ENCODE assay signal across 16 mouse cellular contexts in genomic region chr2:24638102-24638954, GRCm38 (mm10).
DNase-seq lines count a peak whose midpoint lies in the region; ATAC-seq and TF ChIP-seq lines count a peak whose summit lies in the region.
"Had no signal": no experiment of that assay in that cellular context is flagged by ENCODE, and none has a peak within 500 bp of the region (broad histone marks: within the 10 kb centered on the region; RNA-seq: fewer than 3 reads in every experiment).

No protein-coding gene starts in this region.

- no peak for TF ChIP-seq CTCF in hindbrain, postnatal 0 days (IDR thresholded peaks at IDR 0.05; ENCODE audit: low read depth)

- H3K4me2 ChIP-seq in kidney, embryonic 14.5 days (replicated peaks; ENCODE audit: low read depth, low read length) = no peak overlapping the region
- no peak overlapping the region for H3K4me2 ChIP-seq in kidney, embryonic 16.5 days (replicated peaks; ENCODE audit: low read depth, low read length)
- H3K4me2 ChIP-seq in forebrain, embryonic 11.5 days (ENCODE audit: low read depth, low read length, severe bottlenecking) = no peak overlapping the region
- 0 out of 2 replicates have a peak overlapping the region, but pooled peaks have one; percentile 3 for H3K4me2 ChIP-seq in hindbrain, postnatal 0 days (ENCODE audit: low read depth, low read length)
- no peak overlapping the region for H3K4me2 ChIP-seq in neural tube, embryonic 15.5 days
- H3K4me2 ChIP-seq: embryonic facial prominence, embryonic 15.5 days; limb, embryonic 15.5 days had no signal

- no peak overlapping the region for H3K27ac ChIP-seq in kidney, embryonic 14.5 days (ENCODE audit: low read depth, low read length)
- H3K27ac ChIP-seq in kidney, embryonic 16.5 days (ENCODE audit: low read length) = no peak overlapping the region
- no peak overlapping the region; the same call in 1 of the 2 replicates for H3K27ac ChIP-seq in forebrain, embryonic 11.5 days (ENCODE audit: low read depth, low read length)
- H3K27ac ChIP-seq in hindbrain, postnatal 0 days = no peak overlapping the region
- 0 out of 2 replicates have a peak overlapping the region, but pooled peaks have one; percentile 19 for H3K27ac ChIP-seq in neural tube, embryonic 15.5 days (replicated peaks)
- H3K27ac ChIP-seq: embryonic facial prominence, embryonic 15.5 days; limb, embryonic 15.5 days had no signal

- no peak for DNase-seq in forebrain, embryonic 11.5 days (ENCODE audit: low spot score)
- DNase-seq in hindbrain, postnatal 0 days (ENCODE audit: low spot score) = peak; percentile 22
- DNase-seq in lung, adult 18-20 months = no peak
- DNase-seq in gastrocnemius, postnatal 10 days = no peak
- DNase-seq in gastrocnemius, postnatal 4 days (ENCODE audit: low spot score in 2 of 2) = no peak
- DNase-seq: adrenal gland, adult 8-10 months; cerebellum, adult 11-12 months; heart, postnatal 10 days; kidney, adult 9 months; lung, postnatal 4 days; thymus, postnatal 14 days had no signal

- ATAC-seq in kidney, embryonic 14.5 days (ENCODE audit: low FRiP score, low TSS enrichment) = 0 out of 2 replicates have a peak, but pooled peaks have one; percentile 28
- no peak for ATAC-seq in kidney, embryonic 16.5 days (ENCODE audit: low FRiP score, low TSS enrichment)
- ATAC-seq in forebrain, embryonic 11.5 days (replicated peaks; ENCODE audit: low FRiP score) = peak; percentile 36; the same call in 1 of the 2 replicates
- ATAC-seq in hindbrain, postnatal 0 days = peak; percentile 22; the same call in 1 of the 2 replicates
- peak; percentile 36; the same call in 1 of the 2 replicates for ATAC-seq in neural tube, embryonic 15.5 days (ENCODE audit: low FRiP score)

- WGBS in kidney, embryonic 14.5 days = 71% methylated on average over 14 of the region's 14 CpGs
- WGBS in kidney, embryonic 16.5 days = 66% methylated on average over 14 of the region's 14 CpGs
- 66% methylated on average over 14 of the region's 14 CpGs for WGBS in forebrain, embryonic 11.5 days
- 53% methylated on average over 14 of the region's 14 CpGs for WGBS in hindbrain, postnatal 0 days
- WGBS in neural tube, embryonic 15.5 days = 44% methylated on average over 14 of the region's 14 CpGs

- H3K4me1 ChIP-seq in kidney, embryonic 14.5 days (ENCODE audit: control insufficient read depth, insufficient read depth, low read length) = no peaks in the 10 kb centered on the region
- 0 out of 2 replicates have a peak, but pooled peaks cover 2% of the 10 kb centered on the region for H3K4me1 ChIP-seq in kidney, embryonic 16.5 days (ENCODE audit: insufficient read depth, low read length)
- peaks cover 5% of the 10 kb centered on the region; the same call in 1 of the 2 replicates for H3K4me1 ChIP-seq in forebrain, embryonic 11.5 days (replicated peaks; ENCODE audit: control insufficient read depth, insufficient read depth, low read length)
- H3K4me1 ChIP-seq in hindbrain, postnatal 0 days (ENCODE audit: insufficient read depth, low read length) = no peaks in the 10 kb centered on the region
- no peaks in the 10 kb centered on the region for H3K4me1 ChIP-seq in neural tube, embryonic 15.5 days

- no peaks in the 10 kb centered on the region for H3K36me3 ChIP-seq in kidney, embryonic 14.5 days (ENCODE audit: control insufficient read depth, insufficient read depth, low read length)
- H3K36me3 ChIP-seq in kidney, embryonic 16.5 days (ENCODE audit: insufficient read depth, low read length) = no peaks in the 10 kb centered on the region
- H3K36me3 ChIP-seq in forebrain, embryonic 11.5 days (ENCODE audit: control insufficient read depth, insufficient read depth, low read length) = no peaks in the 10 kb centered on the region
- H3K36me3 ChIP-seq in hindbrain, postnatal 0 days (ENCODE audit: insufficient read depth, low read length) = peaks cover 14% of the 10 kb centered on the region
- peaks cover 49% of the 10 kb centered on the region for H3K36me3 ChIP-seq in neural tube, embryonic 15.5 days
- H3K36me3 ChIP-seq: embryonic facial prominence, embryonic 15.5 days; limb, embryonic 15.5 days had no signal

- H3K27me3 ChIP-seq in kidney, embryonic 14.5 days (ENCODE audit: control insufficient read depth, insufficient read depth, low read length) = no peaks in the 10 kb centered on the region
- no peaks in the 10 kb centered on the region for H3K27me3 ChIP-seq in kidney, embryonic 16.5 days (ENCODE audit: insufficient read depth, low read length)
- no peaks in the 10 kb centered on the region for H3K27me3 ChIP-seq in forebrain, embryonic 11.5 days (ENCODE audit: control insufficient read depth, insufficient read depth, low read length)
- H3K27me3 ChIP-seq in hindbrain, postnatal 0 days (ENCODE audit: insufficient read depth, low read length) = no peaks in the 10 kb centered on the region
- H3K27me3 ChIP-seq in neural tube, embryonic 15.5 days (replicated peaks) = no peaks in the 10 kb centered on the region
- H3K27me3 ChIP-seq: embryonic facial prominence, embryonic 15.5 days; limb, embryonic 15.5 days had no signal

- no peak overlapping the region for H3K9ac ChIP-seq in kidney, embryonic 14.5 days (ENCODE audit: low read depth, low read length)
- no peak overlapping the region for H3K9ac ChIP-seq in kidney, embryonic 16.5 days (replicated peaks; ENCODE audit: low read length)
- no peak overlapping the region for H3K9ac ChIP-seq in forebrain, embryonic 11.5 days (ENCODE audit: low read length)
- H3K9ac ChIP-seq in hindbrain, postnatal 0 days (replicated peaks; ENCODE audit: low read length) = 0 out of 2 replicates have a peak overlapping the region, but pooled peaks have one; percentile 24
- H3K9ac ChIP-seq in neural tube, embryonic 15.5 days (replicated peaks) = no peak overlapping the region
- H3K9ac ChIP-seq: embryonic facial prominence, embryonic 15.5 days; limb, embryonic 15.5 days had no signal

- no peaks in the 10 kb centered on the region for H3K9me3 ChIP-seq in kidney, embryonic 14.5 days (ENCODE audit: control insufficient read depth, low read length)
- no peaks in the 10 kb centered on the region for H3K9me3 ChIP-seq in kidney, embryonic 16.5 days (ENCODE audit: low read length)
- H3K9me3 ChIP-seq in forebrain, embryonic 11.5 days (ENCODE audit: control insufficient read depth, low read length) = no peaks in the 10 kb centered on the region
- H3K9me3 ChIP-seq in hindbrain, postnatal 0 days (ENCODE audit: low read length) = no peaks in the 10 kb centered on the region
- no peaks in the 10 kb centered on the region for H3K9me3 ChIP-seq in neural tube, embryonic 15.5 days (replicated peaks)
- H3K9me3 ChIP-seq: embryonic facial prominence, embryonic 15.5 days; limb, embryonic 15.5 days had no signal

- no peak overlapping the region for H3K4me3 ChIP-seq in kidney, embryonic 14.5 days (ENCODE audit: low read length)
- no peak overlapping the region for H3K4me3 ChIP-seq in kidney, embryonic 16.5 days (ENCODE audit: low read length)
- no peak overlapping the region for H3K4me3 ChIP-seq in forebrain, embryonic 11.5 days (ENCODE audit: low read depth, low read length)
- no peak overlapping the region for H3K4me3 ChIP-seq in hindbrain, postnatal 0 days (ENCODE audit: low read length)
- no peak overlapping the region for H3K4me3 ChIP-seq in neural tube, embryonic 15.5 days (replicated peaks)
- H3K4me3 ChIP-seq: embryonic facial prominence, embryonic 15.5 days; limb, embryonic 15.5 days had no signal
